Mouse (Mus musculus) forebrain, postnatal 0 days (tissue): ENCODE measurements at regions not wholly inside any gene's neighbourhood (a gene's known extent, or its start where the extent isn't known, plus 50 kb on each side); places are given as distances from the start of the nearest gene placed in this dataset.

ENCODE experiments used
- ATAC-seq: fragments of 200-750 bp; cut with Nextera tagmentation; 2 replicates; pipeline ENCODE4 v1.8.0; 2017; ENCODE audit warnings: mild to moderate bottlenecking, moderate library complexity
- DNase-seq: peaks from one replicate; pipeline ENCODE4 v3.0.0-alpha.2; 2015
- H3K27ac ChIP-seq: fragments of 300-500 bp; sonication (generic); 2 replicates; pipeline ENCODE4 v1.5.1; 2014; ENCODE audit warnings: low read depth, mild to moderate bottlenecking, antibody characterized with exemption, low read length, moderate library complexity, mixed read lengths
- H3K27me3 ChIP-seq: fragments of 300-500 bp; sonication (generic); 2 replicates; pipeline ENCODE4 v1.6.1; 2014; ENCODE audit warnings: mild to moderate bottlenecking, low read length, mixed read lengths; ENCODE audit not compliant: insufficient read depth
- H3K36me3 ChIP-seq: fragments of 300-500 bp; sonication (generic); 2 replicates; pipeline ENCODE4 v1.6.1; 2014; ENCODE audit warnings: mild to moderate bottlenecking, moderate library complexity; ENCODE audit not compliant: insufficient read depth
- H3K4me1 ChIP-seq: fragments of 300-500 bp; sonication (generic); 2 replicates; pipeline ENCODE4 v1.6.1; 2014; ENCODE audit warnings: antibody characterized with exemption; ENCODE audit not compliant: insufficient read depth
- H3K4me2 ChIP-seq: fragments of 300-500 bp; sonication (generic); 2 replicates; pipeline ENCODE4 v1.6.1; 2014; ENCODE audit warnings: low read depth, mild to moderate bottlenecking, moderate library complexity
- H3K4me3 ChIP-seq: fragments of 300-500 bp; sonication (generic); 2 replicates; pipeline ENCODE4 v1.5.1; 2014; ENCODE audit warnings: low read depth, low read length, mixed read lengths
- H3K9ac ChIP-seq: fragments of 300-500 bp; sonication (generic); 2 replicates; pipeline ENCODE4 v1.6.1; 2014; ENCODE audit warnings: mild to moderate bottlenecking
- H3K9me3 ChIP-seq: fragments of 300-500 bp; sonication (generic); 2 replicates; pipeline ENCODE4 v1.6.1; 2016; ENCODE audit warnings: low read length
- CTCF ChIP-seq: sonication (generic); IDR thresholded peaks from 2 replicates; pipeline ENCODE4 v1.5.1; 2016; ENCODE audit warnings: antibody characterized with exemption, control low read depth, low read depth
- WGBS: fragments of 180-500 bp; shearing (Covaris S2); extraction: QIAGEN DNeasy Blood & Tissue Kit; methylation state at CpG from one replicate; pipeline ENCODE4 v1.1.7; 2014; 5-methylcytosine and 5-hydroxymethylcytosine counted together

GRCm38 (mm10) chr10:37880841-37881240 is 742.1 kb upstream of the Marcks start:
- no peak overlapping the region for H3K4me2 ChIP-seq
- H3K27ac ChIP-seq = no peak overlapping the region
- no peak for DNase-seq
- no peaks in the 10 kb centered on the region for H3K27me3 ChIP-seq
- ATAC-seq = no peak
- no peak for TF ChIP-seq CTCF
- no peak overlapping the region for H3K4me3 ChIP-seq
- H3K9ac ChIP-seq = no peak overlapping the region
- no peaks in the 10 kb centered on the region for H3K9me3 ChIP-seq
- H3K4me1 ChIP-seq = no peaks in the 10 kb centered on the region
- 69% methylated on average over 5 of the region's 5 CpGs for WGBS
- H3K36me3 ChIP-seq = no peaks in the 10 kb centered on the region

DNA sequence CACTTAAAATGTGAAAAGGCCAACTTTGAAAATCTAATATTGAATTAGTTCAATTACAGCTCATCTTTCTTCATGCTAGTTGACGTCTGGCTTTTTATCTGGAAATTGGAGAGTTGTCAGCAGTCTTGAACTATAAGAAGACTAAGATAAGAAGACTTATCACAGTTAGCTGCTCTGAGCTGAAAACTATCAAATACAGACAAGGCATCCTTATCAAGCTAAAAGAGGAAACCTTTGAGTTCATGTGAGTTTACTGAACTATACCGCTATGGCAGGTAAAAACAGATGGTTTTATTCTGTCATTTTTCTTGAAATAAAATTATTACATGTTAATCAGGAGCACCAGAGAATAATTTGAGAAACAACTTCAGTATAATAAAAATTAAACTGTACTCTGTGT is 735.2 kb upstream of the Marcks start:
- Histone ChIP-seq H3K27ac (no peak overlapping the region), H3K4me2 (no peak overlapping the region), H3K4me1 (no peaks in the 10 kb centered on the region), H3K27me3 (no peaks in the 10 kb centered on the region), H3K9me3 (no peaks in the 10 kb centered on the region), H3K9ac (no peak overlapping the region), H3K4me3 (no peak overlapping the region), H3K36me3 (no peaks in the 10 kb centered on the region)
- ATAC-seq (no peak), DNase-seq (no peak)
- no peak for TF ChIP-seq CTCF
- 80% methylated on average over 2 of the region's 2 CpGs for WGBS

GRCm38 (mm10) chr10:37861001-37861400 is 722.3 kb upstream of the Marcks start:
- Histone ChIP-seq H3K4me2 (no peak overlapping the region), H3K36me3 (no peaks in the 10 kb centered on the region), H3K4me1 (no peaks in the 10 kb centered on the region), H3K27ac (no peak overlapping the region), H3K27me3 (no peaks in the 10 kb centered on the region), H3K9me3 (no peaks in the 10 kb centered on the region), H3K4me3 (no peak overlapping the region), H3K9ac (no peak overlapping the region)
- ATAC-seq (no peak), DNase-seq (no peak)
- no peak for TF ChIP-seq CTCF
- 59% methylated on average over 4 of the region's 4 CpGs for WGBS

GRCm38 (mm10) chr10:37849291-37849846 is 710.6 kb upstream of the Marcks start:
- no peak for ATAC-seq
- H3K27ac ChIP-seq = no peak overlapping the region
- no peak for TF ChIP-seq CTCF
- no peaks in the 10 kb centered on the region for H3K27me3 ChIP-seq
- no peak overlapping the region for H3K4me2 ChIP-seq
- no peaks in the 10 kb centered on the region for H3K9me3 ChIP-seq
- no peak for DNase-seq
- WGBS = 33% methylated on average over 1 of the region's 1 CpGs
- no peak overlapping the region for H3K4me3 ChIP-seq
- H3K9ac ChIP-seq = no peak overlapping the region
- H3K4me1 ChIP-seq = no peaks in the 10 kb centered on the region
- no peaks in the 10 kb centered on the region for H3K36me3 ChIP-seq

DNA sequence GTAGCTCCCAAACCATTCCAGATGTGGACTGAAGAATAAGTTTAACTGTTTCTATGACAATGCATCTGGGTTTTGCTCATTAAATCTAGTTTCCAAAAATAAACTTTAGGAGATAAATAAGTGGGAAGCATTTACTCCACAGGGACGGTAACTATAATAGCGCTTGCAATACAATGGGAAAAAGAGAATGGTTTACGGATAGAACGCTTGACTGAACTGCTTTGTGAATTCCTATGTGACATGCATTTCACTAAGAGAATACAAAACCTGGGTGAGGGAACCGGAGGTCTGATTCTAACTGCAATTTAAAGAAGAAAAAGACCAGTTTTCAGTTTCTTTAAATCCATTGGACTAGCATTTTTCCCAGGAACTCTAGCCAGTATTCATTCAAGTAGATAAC is 704.1 kb upstream of the Marcks start:
- Histone ChIP-seq H3K9me3 (no peaks in the 10 kb centered on the region), H3K36me3 (no peaks in the 10 kb centered on the region), H3K27ac (no peak overlapping the region), H3K4me3 (no peak overlapping the region), H3K9ac (no peak overlapping the region), H3K4me1 (no peaks in the 10 kb centered on the region), H3K4me2 (no peak overlapping the region), H3K27me3 (no peaks in the 10 kb centered on the region)
- no peak for TF ChIP-seq CTCF
- 11% methylated on average over 5 of the region's 5 CpGs for WGBS
- ATAC-seq (no peak), DNase-seq (no peak)

- Histone ChIP-seq H3K36me3 (no peaks in the 10 kb centered on the region), H3K9me3 (no peaks in the 10 kb centered on the region), H3K4me3 (no peak overlapping the region), H3K27ac (no peak overlapping the region), H3K27me3 (no peaks in the 10 kb centered on the region), H3K4me1 (no peaks in the 10 kb centered on the region), H3K4me2 (no peak overlapping the region), H3K9ac (no peak overlapping the region)
- DNase-seq (no peak), ATAC-seq (no peak)
- TF ChIP-seq CTCF = no peak
- WGBS = 52% methylated on average over 2 of the region's 2 CpGs
Observed at GRCm38 (mm10) chr10:37841842-37842241, 703.1 kb upstream of the Marcks start.

DNA sequence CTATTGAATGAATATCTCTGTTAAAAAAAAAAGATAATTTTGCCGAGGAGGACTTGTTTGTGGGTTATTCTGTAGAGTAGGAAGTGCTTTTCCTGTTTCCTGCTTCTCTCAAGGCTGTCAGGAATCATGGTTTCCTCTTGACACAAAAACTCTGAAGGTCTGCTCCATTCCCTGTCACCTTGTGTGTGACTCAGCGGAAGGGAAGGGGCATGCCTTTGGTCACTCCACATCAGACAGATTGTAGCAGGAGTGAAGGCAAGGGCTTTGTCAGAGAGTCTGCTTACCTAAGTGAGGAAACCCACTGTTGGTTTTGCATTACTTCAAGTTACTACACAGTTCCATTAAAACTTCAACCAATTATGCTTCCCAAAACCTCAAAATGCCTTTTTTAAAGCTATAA is 699.0 kb upstream of the Marcks start:
- 87% methylated on average over 2 of the region's 2 CpGs for WGBS
- H3K4me3 ChIP-seq = no peak overlapping the region
- ATAC-seq = no peak
- no peaks in the 10 kb centered on the region for H3K27me3 ChIP-seq
- no peak overlapping the region for H3K9ac ChIP-seq
- H3K9me3 ChIP-seq = no peaks in the 10 kb centered on the region
- no peaks in the 10 kb centered on the region for H3K36me3 ChIP-seq
- no peak overlapping the region for H3K4me2 ChIP-seq
- TF ChIP-seq CTCF = no peak
- H3K27ac ChIP-seq = no peak overlapping the region
- H3K4me1 ChIP-seq = no peaks in the 10 kb centered on the region
- no peak for DNase-seq

DNA sequence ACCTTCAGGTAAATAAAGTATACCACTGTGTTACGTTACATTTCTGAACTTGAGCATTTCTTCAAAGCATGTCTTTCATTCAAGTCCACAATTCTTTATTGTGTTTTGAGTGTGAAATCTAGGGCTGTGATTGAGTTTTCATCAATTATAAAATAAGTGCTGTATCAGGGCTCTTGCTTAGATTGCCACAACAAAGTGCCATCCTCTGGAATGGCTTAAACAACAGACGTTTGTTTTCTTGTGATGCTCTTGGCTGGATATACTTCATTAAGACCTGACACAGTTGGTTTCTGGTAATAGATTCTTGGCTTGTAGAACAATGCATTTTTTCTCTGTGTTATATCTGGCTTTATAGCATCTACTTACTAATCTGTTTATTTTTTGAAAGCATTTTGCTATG is 674.3 kb upstream of the Marcks start:
- H3K4me3 ChIP-seq = no peak overlapping the region
- no peaks in the 10 kb centered on the region for H3K27me3 ChIP-seq
- no peak overlapping the region for H3K9ac ChIP-seq
- H3K4me2 ChIP-seq = no peak overlapping the region
- ATAC-seq (no peak), DNase-seq (no peak)
- H3K9me3 ChIP-seq = no peaks in the 10 kb centered on the region
- H3K27ac ChIP-seq = no peak overlapping the region
- TF ChIP-seq CTCF = no peak
- H3K36me3 ChIP-seq = no peaks in the 10 kb centered on the region
- H3K4me1 ChIP-seq = 0 out of 2 replicates have a peak, but pooled peaks cover 4% of the 10 kb centered on the region
- WGBS = 30% methylated on average over 2 of the region's 2 CpGs
